Mouse (Mus musculus) forebrain, embryonic 16.5 days (tissue): ENCODE data around the gene Unc13a. TPM values are rescaled to one million over a fixed set of nuclear protein-coding genes. Genes with fewer than 3 reads are reported as not detected.
A peak's percentile ranks its signal among the peaks of the same experiment; 100 is the strongest.

Source experiments
- ATAC-seq: fragments of 200-750 bp; cut with Nextera tagmentation; 2 replicates; pipeline ENCODE4 v1.8.0; 2017; ENCODE audit warnings: mild to moderate bottlenecking, moderate library complexity
- H3K27ac ChIP-seq: fragments of 300-500 bp; sonication (generic); 2 replicates; pipeline ENCODE4 v1.5.1; 2014; ENCODE audit warnings: low read length, control low read depth
- H3K27me3 ChIP-seq: fragments of 300-500 bp; sonication (generic); replicated peaks from 2 replicates; pipeline ENCODE4 v1.6.1; 2014; ENCODE audit warnings: low read length; ENCODE audit not compliant: control insufficient read depth, insufficient read depth
- H3K36me3 ChIP-seq: fragments of 300-500 bp; sonication (generic); 2 replicates; pipeline ENCODE4 v1.6.1; 2014; ENCODE audit not compliant: control insufficient read depth, insufficient read depth
- H3K4me1 ChIP-seq: fragments of 300-500 bp; sonication (generic); replicated peaks from 2 replicates; pipeline ENCODE4 v1.6.1; 2014; ENCODE audit warnings: low read length; ENCODE audit not compliant: control insufficient read depth, insufficient read depth
- H3K4me2 ChIP-seq: fragments of 300-500 bp; sonication (generic); 2 replicates; pipeline ENCODE4 v1.6.1; 2014; ENCODE audit warnings: mild to moderate bottlenecking, low read length, control low read depth
- H3K4me3 ChIP-seq: fragments of 300-500 bp; sonication (generic); replicated peaks from 2 replicates; pipeline ENCODE4 v1.5.1; 2014; ENCODE audit warnings: mild to moderate bottlenecking, low read length, control low read depth
- H3K9ac ChIP-seq: fragments of 300-500 bp; sonication (generic); replicated peaks from 2 replicates; pipeline ENCODE4 v1.6.1; 2014; ENCODE audit warnings: low read depth, low read length, control low read depth
- H3K9me3 ChIP-seq: fragments of 300-500 bp; sonication (generic); 2 replicates; pipeline ENCODE4 v1.6.1; 2016; ENCODE audit warnings: low read length; ENCODE audit not compliant: control insufficient read depth
- WGBS: fragments of 180-500 bp; shearing (Covaris S2); extraction: QIAGEN DNeasy Blood & Tissue Kit; methylation state at CpG from one replicate; pipeline ENCODE4 v1.1.7; 2014; 5-methylcytosine and 5-hydroxymethylcytosine counted together
- polyA plus RNA-seq: library from polyadenylated mRNA; unstranded; fragments of >200 nt; fragmentation: Nextera tagmentation; extraction: Ambion mirVana; gene quantifications from 2 replicates; pipeline ENCODE4 v1.2.1, GENCODE M21; 2015

Unc13a gene
- polyA plus RNA-seq, 1 experiment from 2014 or later: 33.6 TPM

DNA sequence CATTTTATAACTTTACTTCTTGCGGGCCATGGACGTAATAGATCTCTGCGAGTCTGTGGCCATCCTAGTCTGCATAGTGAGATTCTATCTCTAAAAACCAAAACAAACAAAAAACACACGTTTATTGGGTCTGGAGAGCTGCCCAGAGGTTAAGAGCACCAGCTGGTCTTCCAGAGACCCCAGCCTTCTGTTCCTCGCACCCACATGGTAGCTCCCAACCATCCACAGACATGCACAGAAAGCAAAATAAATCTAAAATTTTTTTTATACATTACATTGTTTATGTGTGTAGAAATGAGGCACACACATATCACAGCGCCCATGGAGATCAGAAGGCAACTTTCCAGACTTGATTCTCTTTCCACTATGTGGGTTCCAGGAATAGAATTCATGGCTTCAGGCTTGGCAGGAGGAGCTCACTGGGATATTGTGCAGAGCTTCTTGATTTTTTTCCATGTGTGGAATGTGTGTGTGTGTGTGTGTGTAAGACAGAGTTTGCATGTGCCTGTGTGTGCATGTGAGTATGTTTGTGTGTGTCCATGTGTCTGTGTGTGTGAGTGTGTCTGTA is 695 bp upstream of the Unc13a start:
- Histone ChIP-seq H3K27me3 (no peaks in the 10 kb centered on the region; the same call in 1 of the 2 replicates), H3K4me1 (peaks cover 43% of the 10 kb centered on the region), H3K9ac (peak overlapping the region; percentile 71), H3K27ac (peak overlapping the region; percentile 88), H3K4me3 (peak overlapping the region; percentile 68), H3K9me3 (no peaks in the 10 kb centered on the region), H3K4me2 (peak overlapping the region; percentile 84), H3K36me3 (no peaks in the 10 kb centered on the region)
- 46% methylated on average over 6 of the region's 6 CpGs for WGBS
- ATAC-seq: no peak

DNA sequence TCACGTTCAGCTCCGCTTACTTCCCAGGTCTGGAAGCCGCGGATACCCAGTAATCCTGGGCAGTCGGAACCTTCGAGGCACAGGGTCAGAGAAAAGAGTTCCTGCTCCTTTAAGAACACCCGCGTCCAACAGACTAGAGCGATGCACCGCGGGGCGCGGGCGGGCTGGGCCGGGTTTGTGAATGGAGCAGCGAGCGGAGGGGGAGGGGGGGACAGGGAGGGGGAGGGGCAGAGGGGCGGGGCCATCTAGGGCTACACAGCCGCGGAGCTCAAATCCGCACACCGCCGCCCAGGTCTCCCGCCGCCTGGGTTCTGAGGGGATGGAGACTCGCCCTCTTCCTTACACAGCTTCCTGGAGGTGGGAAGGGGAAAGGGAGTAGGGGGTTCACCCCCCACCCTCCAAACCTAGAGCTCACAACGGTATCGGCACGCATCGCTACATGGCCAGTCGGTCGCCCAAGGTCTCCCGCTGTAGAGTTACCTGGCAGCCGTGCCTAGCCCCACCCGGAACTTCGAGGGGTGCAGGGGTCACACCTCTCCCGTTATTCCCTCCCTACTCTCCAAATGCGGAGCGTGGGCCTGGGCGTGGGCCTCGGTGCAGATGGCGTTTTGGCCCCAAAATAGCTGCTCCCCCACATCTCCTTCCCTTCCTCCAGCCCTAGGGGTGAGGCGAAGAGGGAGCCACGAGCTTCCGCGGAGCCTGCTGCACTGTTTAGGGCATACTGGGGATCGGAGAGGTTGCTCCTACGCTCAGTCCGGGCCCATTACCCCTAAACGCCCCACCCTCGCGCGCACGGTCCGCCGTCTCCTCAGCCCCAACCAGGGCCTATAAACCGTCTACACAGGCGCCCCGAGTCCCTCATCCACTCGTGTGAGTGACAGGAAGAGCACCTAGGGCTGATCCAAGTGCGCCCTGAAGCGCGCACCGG is 672 bp downstream of the Unc13a start:
- Histone ChIP-seq H3K9ac (peak overlapping the region; percentile 71), H3K27ac (peak overlapping the region; percentile 88), H3K4me2 (peak overlapping the region; percentile 84), H3K9me3 (no peaks in the 10 kb centered on the region), H3K4me3 (peak overlapping the region; percentile 68), H3K27me3 (no peaks in the 10 kb centered on the region), H3K36me3 (no peaks in the 10 kb centered on the region), H3K4me1 (peaks cover 47% of the 10 kb centered on the region)
- WGBS: under 1% methylated on average over 52 of the region's 64 CpGs
- ATAC-seq: peak; percentile 62

DNA sequence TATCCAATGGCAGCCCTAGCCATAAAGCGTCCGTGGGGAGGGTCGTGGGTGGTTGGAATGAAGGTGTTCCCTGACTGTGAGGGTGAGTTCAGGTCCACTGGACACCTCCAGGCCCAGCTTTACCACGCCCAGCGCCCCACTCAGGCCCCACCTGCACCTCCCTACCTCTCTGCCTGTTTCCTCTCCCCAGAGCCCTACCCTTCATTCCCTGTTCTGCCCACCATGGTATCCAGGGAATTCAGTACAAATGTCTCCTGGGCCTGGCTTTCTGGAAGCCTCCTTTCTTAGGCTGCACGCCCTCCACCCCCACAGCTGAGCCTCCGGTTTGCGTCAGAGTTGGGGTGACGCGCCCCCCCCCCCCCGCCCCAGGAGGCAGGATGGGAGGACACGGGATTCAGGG is 1.4 kb downstream of the Unc13a start:
- H3K4me1 ChIP-seq: peaks cover 49% of the 10 kb centered on the region
- WGBS: 9% methylated on average over 10 of the region's 12 CpGs

DNA sequence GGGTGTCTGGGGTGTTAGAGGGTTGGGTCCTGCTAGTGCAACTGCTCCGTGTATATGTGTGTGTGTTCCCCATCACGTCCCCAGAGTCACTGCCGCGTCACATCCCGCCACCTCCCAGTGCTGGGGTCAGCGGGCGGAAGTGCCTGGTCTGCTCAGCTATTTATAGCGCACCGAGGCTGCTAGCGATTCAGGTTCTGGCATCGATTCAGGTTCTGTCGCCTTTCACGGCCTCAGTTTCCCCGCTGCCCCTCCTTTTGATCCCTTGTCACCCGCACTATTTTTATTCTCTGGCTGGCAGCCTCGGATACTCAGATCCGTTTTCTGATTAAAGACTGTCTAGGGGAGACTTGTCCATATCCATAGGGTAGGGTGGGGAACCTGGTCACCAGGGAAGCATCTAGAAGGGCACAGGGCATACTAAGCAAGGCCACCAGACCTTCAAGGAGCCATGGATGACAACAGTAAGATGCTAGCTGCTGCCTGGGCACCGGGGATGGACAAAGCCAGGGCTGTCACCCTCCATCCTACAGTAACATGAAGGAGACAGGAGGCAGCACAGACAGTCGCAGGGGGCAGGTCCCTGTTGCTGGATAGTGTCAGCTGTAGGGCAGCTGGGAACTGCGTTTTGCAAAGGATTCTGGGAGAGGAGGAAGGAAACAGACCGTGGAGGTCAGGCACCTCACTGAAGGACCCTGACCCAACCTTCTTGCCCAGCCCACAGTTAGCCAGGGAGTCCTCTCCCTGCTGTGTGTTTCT is 3.2 kb downstream of the Unc13a start:
- H3K9ac ChIP-seq: peak overlapping the region; percentile 46
- 6% methylated on average over 21 of the region's 21 CpGs for whole genome bisulfite sequencing
- no peak for ATAC-seq
- H3K9me3 ChIP-seq: no peaks in the 10 kb centered on the region
- no peak overlapping the region for H3K27ac ChIP-seq
- H3K27me3 ChIP-seq: no peaks in the 10 kb centered on the region
- H3K4me2 ChIP-seq: peak overlapping the region; percentile 29
- H3K4me3 ChIP-seq: 0 out of 2 replicates have a peak overlapping the region, but pooled peaks have one; percentile 2
- H3K36me3 ChIP-seq: peaks cover under 1% of the 10 kb centered on the region; the same call in 1 of the 2 replicates
- H3K4me1 ChIP-seq: peaks cover 49% of the 10 kb centered on the region

More for the DNA sequence above, 1.4 kb downstream of the Unc13a start:
- H3K27me3 ChIP-seq: no peaks in the 10 kb centered on the region
- peak overlapping the region; percentile 68 for H3K4me3 ChIP-seq
- H3K4me2 ChIP-seq: peak overlapping the region; percentile 84
- no peaks in the 10 kb centered on the region for H3K36me3 ChIP-seq
- peak overlapping the region; percentile 69 for H3K27ac ChIP-seq
- H3K9me3 ChIP-seq: no peaks in the 10 kb centered on the region
- peak overlapping the region; percentile 71 for H3K9ac ChIP-seq
- peak; percentile 17 for ATAC-seq

DNA sequence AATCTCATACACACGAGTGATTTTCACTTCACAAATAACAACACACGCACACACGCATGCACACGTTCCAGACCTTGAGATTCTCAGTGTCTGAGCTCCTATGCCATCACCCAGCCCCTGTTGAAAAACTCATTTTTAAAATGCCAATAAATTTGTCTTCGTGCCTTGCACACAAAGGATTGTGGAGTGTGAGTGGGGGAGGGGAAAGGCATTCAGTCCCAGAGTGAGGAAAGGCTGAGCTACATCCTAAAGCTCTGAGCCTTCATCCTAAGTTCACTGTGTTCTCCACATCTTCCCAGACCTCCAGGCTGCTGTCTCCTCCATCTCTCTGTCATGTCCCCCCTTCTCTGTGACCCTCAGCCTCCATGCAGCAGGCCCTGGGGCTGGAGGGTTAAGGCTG is 4.3 kb downstream of the Unc13a start:
- H3K4me2 ChIP-seq: peak overlapping the region; percentile 37
- H3K4me3 ChIP-seq: no peak overlapping the region
- peak overlapping the region; percentile 61 for H3K27ac ChIP-seq
- WGBS: 36% methylated on average over 5 of the region's 5 CpGs
- H3K36me3 ChIP-seq: peaks cover 3% of the 10 kb centered on the region; the same call in 1 of the 2 replicates
- H3K9ac ChIP-seq: peak overlapping the region; percentile 46
- ATAC-seq: no peak
- H3K27me3 ChIP-seq: no peaks in the 10 kb centered on the region
- H3K4me1 ChIP-seq: peaks cover 44% of the 10 kb centered on the region
- H3K9me3 ChIP-seq: no peaks in the 10 kb centered on the region

DNA sequence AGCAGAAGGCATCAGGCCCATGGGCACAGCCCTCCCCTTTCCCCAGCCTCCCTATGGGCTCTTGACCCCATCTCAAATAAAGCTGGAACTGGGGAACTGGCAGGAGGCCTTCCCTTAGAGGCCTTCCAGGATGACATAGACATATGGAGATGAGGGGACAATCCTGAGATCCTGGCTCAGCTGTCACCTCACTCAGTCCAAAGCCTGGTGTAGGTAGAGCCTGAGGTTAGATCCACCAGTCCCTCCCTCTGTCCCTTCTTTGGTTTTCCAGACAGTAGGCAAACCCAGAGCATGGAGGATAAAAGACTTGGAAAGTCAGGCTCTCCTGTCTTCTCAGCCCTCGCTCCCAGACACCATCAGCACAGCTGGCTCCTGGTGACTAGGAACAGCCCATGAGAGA is 4.7 kb downstream of the Unc13a start:
- peak overlapping the region; percentile 46 for H3K9ac ChIP-seq
- H3K27ac ChIP-seq: peak overlapping the region; percentile 47
- H3K4me2 ChIP-seq: peak overlapping the region; percentile 17; the same call in 1 of the 2 replicates
- H3K27me3 ChIP-seq: no peaks in the 10 kb centered on the region
- ATAC-seq: no peak
- H3K36me3 ChIP-seq: peaks cover 3% of the 10 kb centered on the region; the same call in 1 of the 2 replicates
- WGBS: 16% methylated on average over 1 of the region's 1 CpGs
- no peak overlapping the region for H3K4me3 ChIP-seq
- peaks cover 40% of the 10 kb centered on the region for H3K4me1 ChIP-seq
- H3K9me3 ChIP-seq: no peaks in the 10 kb centered on the region

DNA sequence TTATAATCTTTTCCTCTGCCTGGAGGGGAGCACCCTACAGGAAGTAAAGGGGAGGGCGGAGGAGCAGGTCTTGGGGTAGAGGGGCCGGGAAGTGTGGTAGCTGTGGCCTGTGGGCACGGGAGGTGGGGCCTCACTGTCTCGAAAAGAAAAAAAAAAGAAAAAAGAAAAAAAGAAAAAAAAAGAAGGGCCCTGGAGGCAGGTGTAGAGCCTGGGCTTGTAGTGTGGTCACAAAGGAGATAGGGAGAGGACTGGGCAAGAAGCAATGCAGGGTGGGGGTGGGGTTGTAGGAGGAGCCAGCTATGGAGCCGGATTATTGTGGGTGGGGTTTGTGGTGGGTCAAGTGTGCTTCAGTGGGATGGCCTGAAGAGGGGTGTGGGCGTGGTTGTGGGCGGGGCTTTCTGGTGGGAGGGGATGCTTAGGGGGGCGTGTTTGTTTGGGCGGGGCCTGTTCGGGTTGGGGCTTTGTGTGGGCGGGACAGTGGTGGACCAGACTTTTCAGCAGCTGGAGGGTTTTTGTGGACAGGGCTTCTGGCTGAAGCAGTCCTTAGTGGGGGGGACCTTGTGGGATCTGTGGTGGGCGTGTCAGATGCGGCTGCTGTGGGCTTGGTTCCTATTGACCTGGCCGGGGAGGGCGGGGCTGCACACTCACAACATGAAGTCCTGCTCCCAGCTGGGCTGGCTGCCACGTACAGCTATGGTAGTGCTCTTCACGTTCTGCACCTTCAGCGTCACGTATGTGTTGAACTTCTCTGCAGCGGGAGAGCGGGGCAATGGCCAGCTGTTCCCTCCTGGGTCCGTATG is 6.0 kb downstream of the Unc13a start:
- WGBS: 4% methylated on average over 22 of the region's 22 CpGs
- no peak overlapping the region for H3K9ac ChIP-seq
- no peak overlapping the region for H3K4me3 ChIP-seq
- peaks cover 38% of the 10 kb centered on the region for H3K4me1 ChIP-seq
- H3K27ac ChIP-seq: no peak overlapping the region
- peaks cover 3% of the 10 kb centered on the region; the same call in 1 of the 2 replicates for H3K36me3 ChIP-seq
- H3K27me3 ChIP-seq: no peaks in the 10 kb centered on the region
- no peak overlapping the region for H3K4me2 ChIP-seq
- no peak for ATAC-seq
- H3K9me3 ChIP-seq: no peaks in the 10 kb centered on the region

DNA sequence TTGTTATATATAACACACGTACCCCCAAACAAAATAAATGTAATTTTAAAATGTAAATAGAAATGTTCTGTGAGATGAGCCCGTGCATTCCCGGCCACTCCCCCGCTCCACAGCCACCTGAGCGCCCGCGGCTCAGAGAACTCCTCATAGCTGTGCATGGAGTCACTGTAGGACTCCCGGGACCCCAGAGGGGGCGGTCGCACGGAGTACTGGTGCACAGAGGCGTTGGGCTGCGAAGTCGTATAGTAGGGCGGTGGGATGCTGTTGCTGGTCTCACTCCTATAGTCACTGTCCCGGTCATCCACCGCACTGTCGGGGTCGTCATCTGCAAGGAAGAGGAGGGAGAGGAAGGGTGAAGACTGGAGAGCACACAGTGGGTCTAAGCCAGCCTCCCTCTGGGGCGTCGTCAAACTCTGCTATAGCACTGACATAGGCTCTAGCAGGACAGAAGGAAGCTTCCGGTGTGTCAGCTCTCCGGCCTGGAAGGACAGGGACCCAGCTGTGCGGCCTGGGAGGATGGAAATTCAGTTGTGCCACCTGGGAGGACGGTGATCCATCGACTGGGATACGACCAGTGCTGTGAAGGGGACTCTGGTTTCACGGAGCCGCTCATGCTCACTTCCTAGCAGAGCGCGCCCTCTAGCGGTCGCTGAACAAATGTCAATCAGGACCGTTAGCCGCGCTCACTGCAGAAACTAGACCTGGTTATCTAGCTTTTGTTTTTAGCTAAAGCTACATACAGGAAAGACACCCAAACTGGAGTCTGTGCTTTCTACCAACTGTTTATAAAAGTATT is 11.0 kb downstream of the Unc13a start:
- H3K4me3 ChIP-seq: no peak overlapping the region
- H3K27me3 ChIP-seq: peaks cover 13% of the 10 kb centered on the region
- peak; percentile 73 for ATAC-seq
- H3K36me3 ChIP-seq: peaks cover 6% of the 10 kb centered on the region; the same call in 1 of the 2 replicates
- H3K4me2 ChIP-seq: no peak overlapping the region
- 7% methylated on average over 36 of the region's 36 CpGs for WGBS
- H3K9me3 ChIP-seq: no peaks in the 10 kb centered on the region
- H3K4me1 ChIP-seq: peaks cover 7% of the 10 kb centered on the region
- no peak overlapping the region for H3K27ac ChIP-seq
- H3K9ac ChIP-seq: no peak overlapping the region
